Mouse (Mus musculus) bone marrow, adult 2 months (tissue): ENCODE data around the gene Glrx3. TPM values are rescaled to one million over a fixed set of nuclear protein-coding genes. Genes with fewer than 3 reads are reported as not detected.
"Not testable (repeated sequence)": the region's sequence is repeated elsewhere in the genome, so short reads cannot be mapped to it uniquely, and the experiment has no call there.

Experiments
- H3K27ac ChIP-seq: fragments of 200-500 bp; 2 replicates; pipeline ENCODE4 v1.5.1; 2012; ENCODE audit warnings: low read depth, mild to moderate bottlenecking, control low read depth, inconsistent platforms, low read length; ENCODE audit not compliant: control insufficient read depth, poor library complexity, insufficient read depth
- H3K4me1 ChIP-seq: fragments of 200-500 bp; 2 replicates; pipeline ENCODE4 v1.6.1; 2011; ENCODE audit warnings: low read length; ENCODE audit not compliant: control insufficient read depth, insufficient read depth
- H3K4me3 ChIP-seq: fragments of 200-500 bp; replicated peaks from 2 replicates; pipeline ENCODE3; 2011; ENCODE audit warnings: mild to moderate bottlenecking, low read depth, low read length, control low read depth; ENCODE audit not compliant: control insufficient read depth
- CTCF ChIP-seq: fragments of 200-500 bp; IDR thresholded peaks from 2 replicates; pipeline ENCODE4 v1.5.1; 2011; ENCODE audit warnings: low read length, control low read depth; ENCODE audit not compliant: control insufficient read depth, insufficient read depth
- POLR2A ChIP-seq: fragments of 200-500 bp; IDR thresholded peaks from 2 replicates; pipeline ENCODE4 v1.6.1; 2011; ENCODE audit warnings: low read depth, mild to moderate bottlenecking, control low read depth, low read length, borderline replicate concordance; ENCODE audit not compliant: control insufficient read depth
- WGBS: fragments of 180-500 bp; shearing (Covaris S2); methylation state at CpG from one replicate; pipeline ENCODE4 v1.1.7; 2018; 5-methylcytosine and 5-hydroxymethylcytosine counted together
- polyA plus RNA-seq: library from polyadenylated mRNA; stranded (reverse); fragments of >200 nt; gene quantifications from 2 replicates; pipeline ENCODE4 v1.2.4, GENCODE M21; 2011; ENCODE audit warnings: low replicate concordance; ENCODE audit not compliant: missing spikeins, insufficient read depth, insufficient read length

Gene Glrx3
- polyA plus RNA-seq, 1 experiment: 71.7 TPM

DNA sequence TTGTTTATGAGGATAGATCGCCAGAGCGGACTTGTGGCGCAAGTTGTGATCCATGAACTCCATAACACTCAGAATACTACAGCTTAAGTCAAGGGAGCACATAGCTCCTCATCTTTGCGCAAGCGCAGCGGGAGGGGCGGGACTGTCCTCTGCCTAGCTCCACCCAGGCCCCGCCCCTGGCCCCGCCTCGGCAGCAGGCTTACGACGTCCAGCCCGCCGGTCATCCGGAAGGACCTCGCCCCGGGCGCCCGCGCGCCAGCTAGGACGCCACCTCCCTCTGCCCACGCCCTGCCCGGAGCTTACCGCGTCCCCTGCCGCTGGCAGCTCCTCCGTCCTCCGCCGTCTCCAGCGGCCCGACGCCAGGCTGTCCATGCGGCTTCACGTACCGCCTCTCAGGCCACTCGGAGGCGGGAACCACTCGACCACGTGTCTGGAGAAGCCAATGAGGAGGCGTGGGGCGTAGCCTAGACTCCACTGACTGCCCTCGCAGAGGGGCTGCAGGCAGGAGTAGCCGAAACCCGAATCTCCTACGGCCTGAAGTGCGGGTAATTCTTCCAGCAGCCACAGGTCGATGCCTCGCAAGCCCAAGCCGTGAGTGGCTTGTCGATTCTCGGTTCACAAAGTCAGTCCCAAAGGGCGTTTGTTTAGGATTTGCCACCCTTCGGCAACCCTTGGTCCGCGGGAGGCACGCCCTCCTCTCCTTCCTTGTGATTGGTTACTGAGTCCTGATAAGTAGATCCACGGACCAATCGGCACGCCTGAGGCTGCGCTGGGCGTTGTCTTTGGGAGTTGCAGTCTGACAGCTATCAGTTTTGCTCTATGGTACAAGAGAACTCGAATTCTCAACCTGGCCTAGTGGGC, 26.8 kb upstream of the Glrx3 start, which contains the start of gene 9430038I01Rik:
9430038I01Rik (minus strand) TSS at position 426 of the 861 bp plus-strand sequence.
- H3K4me1 ChIP-seq: no peaks in the 10 kb centered on the region; the same call in 1 of the 2 replicates
- TF ChIP-seq POLR2A (peak; percentile 10; the same call in 1 of the 2 replicates), CTCF (no peak)
- peak within 1 kb of the TSS; percentile 92 for H3K4me3 ChIP-seq
- peak within 1 kb of the TSS; percentile 89 for H3K27ac ChIP-seq
- WGBS: under 1% methylated on average over 63 of the region's 63 CpGs

DNA sequence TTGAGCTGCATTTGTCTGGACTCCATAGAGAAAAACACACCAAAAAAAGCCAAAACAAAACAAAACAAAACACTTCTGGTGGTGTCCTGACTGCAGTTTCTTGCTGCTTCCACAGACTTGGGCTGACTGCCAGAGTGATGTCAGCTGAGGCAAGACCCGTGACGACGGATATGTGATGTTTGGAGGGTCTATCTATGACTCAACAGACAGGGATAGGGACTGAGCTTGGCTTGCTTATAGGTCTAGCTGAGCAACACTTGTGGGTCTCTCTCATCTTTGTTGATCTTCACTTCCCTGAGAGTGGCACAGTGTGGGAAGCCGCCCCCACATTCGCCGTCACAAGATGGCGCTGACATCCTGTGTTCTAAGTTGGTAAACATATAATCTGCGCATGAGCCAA, 22.7 kb upstream of the Glrx3 start:
- H3K27ac ChIP-seq: no peak overlapping the region
- TF ChIP-seq POLR2A: no peak
- no peak for TF ChIP-seq CTCF
- WGBS: 78% methylated on average over 8 of the region's 8 CpGs
- H3K4me3 ChIP-seq: no peak overlapping the region
- H3K4me1 ChIP-seq: no peaks in the 10 kb centered on the region; the same call in 1 of the 2 replicates

- no peaks in the 10 kb centered on the region for H3K4me1 ChIP-seq
- H3K27ac ChIP-seq: no peak overlapping the region
- WGBS: 56% methylated on average over 2 of the region's 2 CpGs
- no peak overlapping the region for H3K4me3 ChIP-seq
- no peak for TF ChIP-seq POLR2A
- TF ChIP-seq CTCF: no peak
Observed at GRCm38 (mm10) chr7:137420550-137420949, 16.9 kb upstream of the Glrx3 start.

DNA sequence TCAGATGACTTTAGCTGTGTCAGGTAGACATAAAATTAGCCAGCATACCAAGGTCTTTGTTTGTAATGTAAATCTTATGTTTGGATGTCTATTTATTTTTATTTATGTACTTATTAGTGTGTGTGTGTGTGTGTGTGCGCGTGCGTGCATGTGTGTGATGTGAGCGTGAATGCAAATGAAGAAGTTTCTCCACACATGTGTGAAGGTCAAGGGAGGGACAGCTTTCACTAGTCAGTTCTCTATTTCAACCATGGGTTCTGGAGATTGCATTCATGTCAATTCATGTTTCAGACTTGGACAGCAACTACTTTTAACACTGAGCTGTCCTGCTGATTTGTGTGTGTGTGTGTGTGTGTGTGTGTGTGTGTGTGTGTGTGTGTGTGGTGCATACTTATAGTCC, 16.2 kb upstream of the Glrx3 start:
- Histone ChIP-seq H3K27ac (no peak overlapping the region), H3K4me3 (no peak overlapping the region), H3K4me1 (no peaks in the 10 kb centered on the region)
- TF ChIP-seq CTCF (no peak), POLR2A (no peak)
- WGBS: 91% methylated on average over 4 of the region's 4 CpGs

- no peaks in the 10 kb centered on the region for H3K4me1 ChIP-seq
- no peak overlapping the region for H3K4me3 ChIP-seq
- WGBS: 24% methylated on average over 4 of the region's 4 CpGs
- TF ChIP-seq CTCF (no peak), POLR2A (no peak)
- H3K27ac ChIP-seq: no peak overlapping the region
Observed at GRCm38 (mm10) chr7:137426693-137427092, 10.7 kb upstream of the Glrx3 start.

GRCm38 (mm10) chr7:137431769-137432603, 5.4 kb upstream of the Glrx3 start:
- TF ChIP-seq CTCF (no peak), POLR2A (no peak)
- H3K27ac ChIP-seq: no peak overlapping the region
- H3K4me3 ChIP-seq: no peak overlapping the region
- 82% methylated on average over 13 of the region's 13 CpGs for WGBS
- H3K4me1 ChIP-seq: no peaks in the 10 kb centered on the region

GRCm38 (mm10) chr7:137436901-137437300, 513 bp upstream of the Glrx3 start:
- Histone ChIP-seq H3K27ac (no peak overlapping the region), H3K4me1 (no peaks in the 10 kb centered on the region; the same call in 1 of the 2 replicates), H3K4me3 (no peak overlapping the region)
- TF ChIP-seq POLR2A (no peak), CTCF (no peak)
- 76% methylated on average over 6 of the region's 6 CpGs for WGBS

- WGBS: 3% methylated on average over 7 of the region's 7 CpGs
- no peaks in the 10 kb centered on the region; the same call in 1 of the 2 replicates for H3K4me1 ChIP-seq
- H3K4me3 ChIP-seq: peak overlapping the region; percentile 68
- TF ChIP-seq POLR2A: no peak
- no peak for TF ChIP-seq CTCF
- no peak overlapping the region for H3K27ac ChIP-seq
Observed at GRCm38 (mm10) chr7:137438179-137438550, 751 bp downstream of the Glrx3 start.

- not testable (repeated sequence) for H3K4me3 ChIP-seq, H3K4me1 ChIP-seq, H3K27ac ChIP-seq
- 69% methylated on average over 7 of the region's 7 CpGs for WGBS
Observed at GRCm38 (mm10) chr7:137438962-137439361, 1.5 kb downstream of the Glrx3 start.
